Mouse (Mus musculus) spleen, postnatal 0 days (tissue): ENCODE measurements around the gene Kcnk16. TPM values are rescaled to one million over a fixed set of nuclear protein-coding genes. Genes with fewer than 3 reads are reported as not detected.

ENCODE experiments used
- polyA plus RNA-seq: library from polyadenylated mRNA; unstranded; fragments of >200 nt; fragmentation: Nextera tagmentation; extraction: Ambion mirVana; gene quantifications from 2 replicates; pipeline ENCODE4 v1.2.1, GENCODE M21; 2015

The Kcnk16 gene
- polyA plus RNA-seq, result 0.12 TPM in 1 of 2 replicates, not detected in the other

DNA sequence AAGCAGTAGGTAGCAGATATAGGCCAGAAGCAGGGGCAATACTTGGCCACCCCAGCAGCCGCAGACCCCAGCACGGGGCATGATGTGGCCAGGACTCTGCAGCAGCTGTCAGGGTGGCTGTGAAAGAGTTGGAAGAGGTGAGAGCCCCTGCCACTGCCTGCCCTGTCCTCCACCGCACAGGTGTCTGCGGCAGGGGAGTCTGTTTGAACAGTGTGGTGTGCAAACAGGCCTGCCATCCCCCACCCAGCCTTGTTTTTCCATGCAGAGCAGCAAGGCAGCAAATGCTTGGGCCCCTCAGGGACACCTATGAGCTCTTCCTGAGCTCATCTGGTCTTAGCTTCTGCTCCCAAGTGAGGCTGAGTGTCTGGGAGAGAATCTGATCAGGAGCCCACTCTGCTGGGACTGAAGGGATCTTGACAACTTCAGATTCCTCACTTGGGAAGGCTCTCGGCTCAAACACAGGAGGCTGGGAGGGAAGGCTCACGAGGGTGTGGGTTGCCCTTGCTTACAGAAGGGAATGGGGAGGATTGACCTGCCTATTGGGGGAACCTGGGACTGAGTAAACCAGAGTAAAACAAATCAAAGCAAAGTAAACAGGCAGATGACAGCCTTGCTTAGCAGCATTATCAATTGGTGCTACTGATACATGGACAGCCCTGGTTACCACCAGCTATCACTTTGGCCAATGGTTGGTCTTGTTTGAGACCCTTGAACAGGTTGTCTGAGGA, at the start of gene Kcnk16:
Gene Kcnk16 (minus strand): TSS at position 118 of the 728 bp plus-strand sequence.

DNA sequence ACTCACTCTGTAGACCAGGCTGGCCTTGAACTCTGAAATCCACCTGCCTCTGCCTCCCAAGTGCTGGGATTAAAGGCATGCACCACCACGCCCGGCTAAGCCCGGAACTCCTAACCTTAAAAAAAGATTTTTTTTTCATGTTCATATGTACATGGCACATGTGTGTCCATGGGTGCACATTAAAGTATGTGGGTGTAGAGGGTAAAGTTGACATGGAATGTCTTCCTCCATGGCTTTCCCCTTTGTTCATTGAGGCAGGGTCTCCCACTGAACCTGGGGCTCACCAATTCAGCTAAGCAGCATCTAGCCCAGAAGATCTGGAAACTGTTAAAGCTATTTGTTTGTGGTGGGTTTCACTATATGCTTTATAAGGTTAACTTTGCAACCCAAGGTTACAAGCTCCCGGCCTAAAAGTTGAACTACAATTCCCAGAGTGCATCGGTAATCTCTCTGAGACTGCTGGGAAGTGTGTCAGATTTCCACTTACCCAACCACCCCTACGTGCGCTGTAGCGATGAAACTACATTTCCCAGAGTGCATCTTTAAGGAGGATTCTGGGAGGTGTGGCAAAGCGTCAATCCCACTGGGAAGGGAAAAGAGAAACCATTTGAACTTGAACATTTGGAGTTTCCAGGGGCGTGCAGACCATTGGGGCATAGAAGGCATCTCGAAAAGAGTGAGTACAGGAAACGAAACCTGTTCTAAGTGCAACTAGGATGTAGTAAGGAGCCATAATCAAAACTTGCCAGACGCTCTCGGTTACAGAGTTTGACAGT, 25.3 kb upstream of the Kcnk16 start, which contains the start of gene Nudt13:
Gene Nudt13 (plus strand): TSS at position 581 of the 776 bp plus-strand sequence.

Other genes with a start within 250 kb of the Kcnk16 start
- gene Saysd1, start 130.7 kb downstream of the Kcnk16 start, polyA plus RNA-seq, result 5.8 and 7.1 TPM in 2 replicates
- 3.0 and 3.6 TPM in 2 replicates for gene Kcnk5, start 87.4 kb downstream of the Kcnk16 start, polyA plus RNA-seq
- 8.7 and 11.3 TPM in 2 replicates for gene Nudt13, start 25.5 kb upstream of the Kcnk16 start, polyA plus RNA-seq
- 25.6 and 26.5 TPM in 2 replicates for gene Ecd, start 78.9 kb upstream of the Kcnk16 start, polyA plus RNA-seq
- 8.2 and 11.8 TPM in 2 replicates for gene Fam149b, start 79.0 kb upstream of the Kcnk16 start, polyA plus RNA-seq
- gene Dnajc9, start 119.7 kb upstream of the Kcnk16 start, polyA plus RNA-seq, result 138 and 156 TPM in 2 replicates
- gene Mrps16, start 124.4 kb upstream of the Kcnk16 start, polyA plus RNA-seq, result 57.2 and 64.5 TPM in 2 replicates
- gene Cfap70, start 183.0 kb upstream of the Kcnk16 start, polyA plus RNA-seq, result 0.24 and 0.53 TPM in 2 replicates
- gene Anxa7, start 210.9 kb upstream of the Kcnk16 start, polyA plus RNA-seq, result 38.2 and 41.6 TPM in 2 replicates
- 1.4 and 1.5 TPM in 2 replicates for gene Mss51, start 227.7 kb upstream of the Kcnk16 start, polyA plus RNA-seq